Mouse (Mus musculus) central nervous system, embryonic 14 days (tissue): ENCODE measurements around the gene Sumf1. TPM values are rescaled to one million over a fixed set of nuclear protein-coding genes. Genes with fewer than 3 reads are reported as not detected.

Source experiments
- polyA plus RNA-seq: library from polyadenylated mRNA; depleted of rRNA; stranded (reverse); fragments of >200 nt; gene quantifications from 2 replicates; pipeline ENCODE4 v1.2.3, GENCODE M21; 2012; rRNA removed

Gene Sumf1
- 10.4 and 11.8 TPM in 2 replicates for polyA plus RNA-seq

DNA sequence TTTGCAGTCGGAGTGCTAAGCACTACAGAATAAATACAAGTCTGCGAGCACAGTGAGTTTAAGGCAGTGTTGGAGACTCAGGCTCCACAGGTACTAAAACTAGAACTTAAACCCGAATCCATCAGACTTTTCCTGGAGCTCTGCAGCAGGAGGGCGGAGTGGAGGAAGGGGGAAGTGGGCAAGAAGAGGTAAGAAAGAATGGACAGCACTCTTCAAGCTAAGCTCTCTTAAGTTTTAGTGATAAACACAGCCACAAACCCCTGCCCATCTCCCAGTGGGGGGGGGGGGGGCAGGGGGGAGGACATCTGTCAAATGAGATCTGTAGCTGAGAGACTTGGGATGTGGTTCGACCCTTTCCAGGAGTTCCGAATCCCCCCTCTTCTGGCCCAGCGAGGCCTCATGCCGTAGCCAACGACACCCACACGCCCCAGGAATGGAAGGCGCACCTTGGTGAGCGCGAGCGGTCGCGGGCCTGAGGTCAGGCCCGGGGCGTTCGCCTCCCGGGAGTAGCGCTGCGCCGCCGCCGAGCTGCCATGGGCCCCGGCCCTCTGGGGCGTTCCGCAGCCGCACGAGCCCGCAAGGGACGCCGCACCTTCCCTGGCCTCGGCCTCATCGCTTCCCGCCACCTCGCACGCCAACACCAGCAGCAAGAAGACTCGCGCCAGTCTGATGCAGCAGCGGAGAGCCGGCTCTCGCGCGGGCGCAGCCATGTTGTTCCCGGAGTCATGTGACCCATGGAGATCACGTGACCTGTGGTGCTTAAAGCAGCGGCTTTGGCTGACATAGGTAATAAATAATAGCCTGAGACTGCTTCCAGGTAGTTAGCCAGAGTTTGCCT lies at the start of gene Sumf1:
TSS of gene Sumf1 (minus strand) at position 736 of the 838 bp plus-strand sequence.

DNA sequence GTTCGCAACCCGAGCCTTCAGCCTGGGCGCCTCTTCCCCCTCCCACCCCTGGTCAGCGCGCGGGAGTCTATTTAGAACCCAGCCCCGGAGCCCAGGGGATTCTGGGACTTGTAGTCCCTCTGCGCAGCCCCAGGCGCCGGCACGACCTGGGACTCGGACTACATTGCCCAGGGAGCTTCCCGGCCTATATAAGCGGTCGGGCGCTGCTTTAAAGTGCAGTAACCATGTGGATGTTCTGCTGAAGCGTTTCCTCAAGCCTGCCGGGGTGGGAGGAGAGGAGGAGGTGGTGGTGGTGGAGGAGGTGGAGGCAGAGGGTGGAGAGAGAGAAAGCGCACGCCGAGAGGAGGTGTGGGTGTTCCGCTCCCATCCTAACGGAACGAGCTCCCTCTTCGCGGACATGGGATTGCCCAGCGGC lies 27.5 kb upstream of the Sumf1 start, which contains the start of gene Itpr1:
TSS of gene Itpr1 (plus strand) at position 216 of the 415 bp plus-strand sequence.

DNA sequence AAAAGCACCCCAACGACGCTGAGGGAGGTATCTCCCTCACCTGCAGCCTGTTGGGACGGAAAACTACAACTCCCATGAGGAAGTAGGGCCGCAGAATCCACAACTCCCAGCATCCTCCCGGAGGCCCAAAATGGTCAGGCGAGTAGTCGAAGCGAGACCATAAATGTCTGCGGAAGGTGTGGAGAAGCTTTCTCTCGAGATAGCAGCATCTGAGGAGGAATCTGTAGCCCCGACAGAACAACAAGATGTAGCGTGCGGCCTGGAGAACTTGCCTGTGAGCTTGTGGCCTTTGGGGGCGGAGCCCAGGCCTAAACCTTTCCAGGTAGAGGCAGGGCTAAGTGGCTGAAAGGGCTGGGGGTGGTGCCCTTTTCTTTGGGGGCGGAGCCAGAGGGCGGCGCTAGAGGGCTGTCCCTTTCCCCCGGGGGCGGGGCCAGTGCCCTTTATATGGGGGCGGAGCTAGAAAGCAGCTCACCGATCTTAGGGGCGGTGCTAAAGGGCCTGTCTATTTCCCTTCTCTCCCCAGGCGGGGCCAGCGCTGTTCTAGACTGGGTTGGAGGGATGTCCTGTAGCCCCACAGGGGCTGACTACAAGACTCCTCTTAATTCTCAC lies 120.4 kb downstream of the Sumf1 start, which contains the start of gene Setmar:
TSS of gene Setmar (plus strand) at position 128 of the 609 bp plus-strand sequence.

Other genes with a start within 250 kb of the Sumf1 start
- gene Setmar, start 120.5 kb downstream of the Sumf1 start, polyA plus RNA-seq, result 5.3 and 6.2 TPM in 2 replicates
- 10.0 and 10.5 TPM in 2 replicates for gene Itpr1, start 27.5 kb upstream of the Sumf1 start, polyA plus RNA-seq